In genomic region chr12:32953596-32954215, GRCm38 (mm10) we compare ENCODE assay signal across 7 mouse cellular contexts. TPM values are rescaled to one million over a fixed set of nuclear protein-coding genes. Genes with fewer than 3 reads are reported as not detected.
A peak's percentile ranks its signal among the peaks of the same experiment; 100 is the strongest.
DNase-seq lines count a peak whose midpoint lies in the region; ATAC-seq lines count a peak whose summit lies in the region.

Sypl (plus strand) TSS chr12:32953891.

- peak within 1 kb of the TSS; percentile 72 for H3K4me2 ChIP-seq in intestine, embryonic 16.5 days (ENCODE audit: low read depth, low read length)
- H3K4me2 ChIP-seq in midbrain, embryonic 11.5 days = peak within 1 kb of the TSS; percentile 71

- peak; percentile 99 for ATAC-seq in intestine, embryonic 16.5 days
- peak; percentile 99 for ATAC-seq in midbrain, embryonic 11.5 days (ENCODE audit: low FRiP score)

- peak within 1 kb of the TSS; percentile 81 for H3K4me3 ChIP-seq in intestine, embryonic 16.5 days (ENCODE audit: low read length)
- peak within 1 kb of the TSS; percentile 43 for H3K4me3 ChIP-seq in midbrain, embryonic 11.5 days (ENCODE audit: low read depth, low read length)

- H3K27me3 ChIP-seq in intestine, embryonic 16.5 days (replicated peaks; ENCODE audit: control insufficient read depth, insufficient read depth, low read length) = no peaks in the 10 kb centered on the region
- no peaks in the 10 kb centered on the region for H3K27me3 ChIP-seq in midbrain, embryonic 11.5 days (ENCODE audit: control insufficient read depth, insufficient read depth, low read length)

- peak within 1 kb of the TSS; percentile 99 for H3K27ac ChIP-seq in intestine, embryonic 16.5 days (ENCODE audit: low read length)
- peak within 1 kb of the TSS; percentile 49 for H3K27ac ChIP-seq in midbrain, embryonic 11.5 days (ENCODE audit: low read depth, low read length)

- peaks cover 14% of the 10 kb centered on the region; the same call in 1 of the 2 replicates for H3K4me1 ChIP-seq in intestine, embryonic 16.5 days (ENCODE audit: control insufficient read depth, insufficient read depth, low read length)
- H3K4me1 ChIP-seq in midbrain, embryonic 11.5 days (ENCODE audit: control insufficient read depth, insufficient read depth, low read length) = peaks cover 3% of the 10 kb centered on the region; the same call in 1 of the 2 replicates

- no peaks in the 10 kb centered on the region for H3K9me3 ChIP-seq in intestine, embryonic 16.5 days (ENCODE audit: control insufficient read depth, low read length)
- no peaks in the 10 kb centered on the region for H3K9me3 ChIP-seq in midbrain, embryonic 11.5 days (ENCODE audit: control insufficient read depth, low read length)

- intact Hi-C loops in left cerebral cortex, postnatal 36 days (cut with DNase I) = loop anchor here (5.0 kb wide), 3 partner anchors 34 to 59 kb away; no protein-coding TSS in a partner anchor

- peak within 1 kb of the TSS; percentile 85 for H3K9ac ChIP-seq in intestine, embryonic 16.5 days (ENCODE audit: low read depth, low read length)
- peak within 1 kb of the TSS; percentile 56 for H3K9ac ChIP-seq in midbrain, embryonic 11.5 days (ENCODE audit: low read length)

- H3K36me3 ChIP-seq in intestine, embryonic 16.5 days (ENCODE audit: control insufficient read depth, insufficient read depth, low read length) = no peaks in the 10 kb centered on the region
- H3K36me3 ChIP-seq in midbrain, embryonic 11.5 days (ENCODE audit: control insufficient read depth, insufficient read depth, low read length) = no peaks in the 10 kb centered on the region

- under 1% methylated on average over 52 of the region's 52 CpGs for WGBS in intestine, embryonic 16.5 days
- under 1% methylated on average over 47 of the region's 52 CpGs for WGBS in midbrain, embryonic 11.5 days

- peak; percentile 98 for DNase-seq in adrenal gland, adult 8-10 months
- peak; percentile 96 for DNase-seq in embryo, embryonic 9.5 days (ENCODE audit: extremely low spot score)
- peak; percentile 90 to 96 for DNase-seq in gastrocnemius, postnatal 4 days (ENCODE audit: low spot score in 2 of 2)
- DNase-seq in left cerebral cortex, postnatal 36 days (ENCODE audit: low spot score in 2 of 2) = peak; percentile 95 to 96
- peak; percentile 99 for DNase-seq in midbrain, embryonic 11.5 days (ENCODE audit: low spot score, missing footprints)
- peak; percentile 99 for DNase-seq in skeletal muscle tissue, adult 2 months (ENCODE audit: low read depth, low spot score)

RNA-seq across cellular contexts. Expression of gene Sypl, which starts in this region (rescaled TPM):
- 100 to 1,000 TPM; 104 to 117 (median 108) TPM for total RNA-seq in adrenal gland, adult 8-10 months (2022)
- total RNA-seq in gastrocnemius, postnatal 4 days (2021) = 100 to 1,000 TPM; 109 to 112 TPM
- 168 and 172 TPM in 2 replicates for polyA plus RNA-seq in intestine, embryonic 16.5 days (2015; fragmentation: Nextera tagmentation; extraction: Ambion mirVana)
- 10 to 100 TPM; 34.9 to 37.2 TPM for total RNA-seq in left cerebral cortex, postnatal 36 days (2021)
- polyA plus RNA-seq in midbrain, embryonic 11.5 days (2014; fragmentation: Nextera tagmentation; extraction: Ambion mirVana) = 45.3 and 52.8 TPM in 2 replicates

Comparison
In these comparisons a context has a peak if more than half of its experiments do, and no peak if none do; other contexts are left out.
1. Peak in every context shown above with its lines: DNase-seq, ATAC-seq, H3K4me3 ChIP-seq and H3K27ac ChIP-seq.